Comparison of ENCODE assay signal across 8 mouse cellular contexts in genomic region chr7:27159882-27160281, GRCm38 (mm10). TPM values are rescaled to one million over a fixed set of nuclear protein-coding genes. Genes with fewer than 3 reads are reported as not detected.
A peak's percentile ranks its signal among the peaks of the same experiment; 100 is the strongest.
DNase-seq lines count a peak whose midpoint lies in the region; ATAC-seq lines count a peak whose summit lies in the region.

No protein-coding gene starts in this region.

- ATAC-seq in hindbrain, embryonic 12.5 days (ENCODE audit: low FRiP score), result peak; percentile 92

- no peaks in the 10 kb centered on the region for H3K9me3 ChIP-seq in hindbrain, embryonic 12.5 days (replicated peaks)

- H3K9ac ChIP-seq in hindbrain, embryonic 12.5 days, result no peak overlapping the region

- peaks cover 50% of the 10 kb centered on the region for H3K4me1 ChIP-seq in hindbrain, embryonic 12.5 days

- H3K4me3 ChIP-seq in hindbrain, embryonic 12.5 days, result no peak overlapping the region

- no peak overlapping the region for H3K4me2 ChIP-seq in hindbrain, embryonic 12.5 days (replicated peaks)

- peaks cover 50% of the 10 kb centered on the region for H3K36me3 ChIP-seq in hindbrain, embryonic 12.5 days

- peak; percentile 90 for DNase-seq in Muller cell, postnatal 12 days (ENCODE audit: inconsistent ontology term)
- DNase-seq in cerebellum, adult 9-10 months, result peak; percentile 90
- DNase-seq in frontal cortex, postnatal 10 days (ENCODE audit: low spot score in 2 of 2), result peak; percentile 85 to 93
- peak; percentile 79 to 82 for DNase-seq in layer of hippocampus, postnatal 25 days (ENCODE audit: extremely low spot score in 1 of 2, low spot score in 1 of 2)
- DNase-seq in lung, postnatal 14 days, result peak; percentile 91
- DNase-seq in retina, embryonic 14.5 days (ENCODE audit: low spot score), result peak; percentile 90
- DNase-seq in thymus, postnatal 36 days, result peak; percentile 88 to 91

- no peaks in the 10 kb centered on the region for H3K27me3 ChIP-seq in hindbrain, embryonic 12.5 days

- 20% methylated on average over 8 of the region's 8 CpGs for WGBS in hindbrain, embryonic 12.5 days

- H3K27ac ChIP-seq in hindbrain, embryonic 12.5 days, result no peak overlapping the region

RNA-seq across cellular contexts. Expression of gene Cyp2t4, which starts 6.4 kb away (rescaled TPM):
- polyA plus RNA-seq in hindbrain, embryonic 12.5 days (2016; fragmentation: Nextera tagmentation; extraction: Ambion mirVana), result 0.13 and 0.18 TPM in 2 replicates
- total RNA-seq in layer of hippocampus, postnatal 25 days (2021), result not detected

RNA-seq across cellular contexts. Expression of gene Egln2, which starts 6.7 kb away (rescaled TPM):
- polyA plus RNA-seq in hindbrain, embryonic 12.5 days (2016; fragmentation: Nextera tagmentation; extraction: Ambion mirVana), result 95.0 and 102 TPM in 2 replicates
- total RNA-seq in layer of hippocampus, postnatal 25 days (2021), result 10 to 100 TPM; 91.6 to 99.5 TPM

RNA-seq across cellular contexts. Expression of gene Rab4b, which starts 18.8 kb away (rescaled TPM):
- polyA plus RNA-seq in hindbrain, embryonic 12.5 days (2016; fragmentation: Nextera tagmentation; extraction: Ambion mirVana), result 86.6 and 101 TPM in 2 replicates
- 10 to 100 TPM; 89.6 to 92.5 TPM for total RNA-seq in layer of hippocampus, postnatal 25 days (2021)

RNA-seq across cellular contexts. Expression of gene Gm21983, which starts 21.0 kb away (rescaled TPM):
- 0.85 and 1.9 TPM in 2 replicates for polyA plus RNA-seq in hindbrain, embryonic 12.5 days (2016; fragmentation: Nextera tagmentation; extraction: Ambion mirVana)
- not detected for total RNA-seq in layer of hippocampus, postnatal 25 days (2021)

RNA-seq across cellular contexts. Expression of gene Mia, which starts 21.1 kb away (rescaled TPM):
- polyA plus RNA-seq in hindbrain, embryonic 12.5 days (2016; fragmentation: Nextera tagmentation; extraction: Ambion mirVana), result 20.0 and 25.6 TPM in 2 replicates
- 1 to 10 TPM; 2.3 to 2.4 TPM for total RNA-seq in layer of hippocampus, postnatal 25 days (2021)
